Mouse (Mus musculus) embryonic fibroblast, embryonic 13.5 days (primary cell): Measurements from ENCODE around the gene Trappc2l.

Source experiments
- CTCF ChIP-seq: IDR thresholded peaks from 2 replicates; pipeline ENCODE4 v1.5.1; 2011; ENCODE audit warnings: mild to moderate bottlenecking, control low read depth, low read length, moderate library complexity, borderline replicate concordance; ENCODE audit not compliant: insufficient read depth
- POLR2A ChIP-seq: IDR thresholded peaks from 2 replicates; pipeline ENCODE4 v1.6.1; 2011; ENCODE audit warnings: low read depth, mild to moderate bottlenecking, control low read depth, low read length, moderate library complexity

DNA sequence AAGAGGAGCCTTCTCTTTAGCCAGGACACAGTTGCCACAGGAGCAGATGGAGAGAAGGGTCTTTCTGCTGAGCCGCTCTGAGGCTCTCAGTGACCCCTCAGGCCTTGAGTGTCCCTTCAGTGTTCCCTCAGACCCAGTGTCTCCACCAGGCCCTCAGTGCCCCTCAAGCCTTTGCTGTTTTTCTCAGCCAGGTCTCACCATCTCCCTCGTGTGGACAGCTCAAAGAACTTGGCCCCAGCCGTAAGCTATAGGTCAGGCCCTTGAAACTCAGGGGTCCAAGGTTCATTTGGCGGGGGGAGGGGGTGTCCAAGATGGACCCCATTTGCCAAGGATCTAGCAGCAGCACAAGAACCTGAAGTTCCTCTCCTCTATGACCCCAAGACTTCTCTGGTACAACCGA, 13.2 kb downstream of the Trappc2l start:
- TF ChIP-seq CTCF (no peak), POLR2A (no peak)
